8 mouse cellular contexts compared by ENCODE assay signal in the genomic region with DNA sequence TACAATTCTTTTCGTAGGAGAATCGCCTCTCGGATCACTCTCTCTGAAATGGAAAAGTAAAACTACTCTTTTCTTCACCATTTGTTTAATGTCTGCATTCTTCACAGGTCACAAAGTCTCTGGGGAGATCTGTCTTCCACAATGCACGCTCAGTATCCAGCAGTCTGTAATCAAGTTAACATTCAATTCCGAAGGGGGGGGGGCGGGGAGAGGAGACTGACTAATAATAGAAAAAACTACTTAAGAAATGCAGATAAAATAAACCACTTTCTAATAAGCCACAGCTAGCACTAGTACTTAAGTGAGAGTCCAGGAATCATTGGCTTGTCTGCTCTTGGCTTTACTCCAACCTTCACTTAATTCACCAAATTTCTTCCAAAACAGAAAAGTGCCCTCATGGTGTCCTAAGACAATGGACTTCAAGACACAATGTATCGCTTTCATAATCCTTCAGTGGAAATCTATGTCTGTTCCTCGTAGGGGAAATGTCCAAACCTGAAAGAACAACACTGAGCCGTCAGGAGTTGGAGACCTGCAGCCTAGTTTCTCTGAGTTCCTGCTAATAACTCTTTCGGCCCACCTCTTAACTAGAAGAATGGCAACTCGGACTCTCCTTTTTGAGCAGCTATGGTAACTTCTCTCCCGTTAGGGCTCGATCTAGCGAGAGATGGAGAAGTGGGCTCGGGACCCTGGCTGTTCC. TPM values are rescaled to one million over a fixed set of nuclear protein-coding genes. Genes with fewer than 3 reads are reported as not detected.
DNase-seq lines count a peak whose midpoint lies in the region; ATAC-seq and TF ChIP-seq lines count a peak whose summit lies in the region.

No protein-coding gene starts in this region.

- peak overlapping the region; percentile 91 for H3K27ac ChIP-seq in heart, embryonic 11.5 days (ENCODE audit: low read depth, low read length)
- peak overlapping the region; percentile 87 for H3K27ac ChIP-seq in forebrain, embryonic 11.5 days (ENCODE audit: low read depth, low read length)
- peak overlapping the region; percentile 64 for H3K27ac ChIP-seq in liver, embryonic 14.5 days

- H3K4me1 ChIP-seq in heart, embryonic 11.5 days (ENCODE audit: control insufficient read depth, insufficient read depth, low read length), result peaks cover 5% of the 10 kb centered on the region; the same call in 1 of the 2 replicates
- H3K4me1 ChIP-seq in E14TG2a.4 (replicated peaks; ENCODE audit: low read depth, low read length), result peaks cover 19% of the 10 kb centered on the region
- 0 out of 2 replicates have a peak, but pooled peaks cover 2% of the 10 kb centered on the region for H3K4me1 ChIP-seq in forebrain, embryonic 11.5 days (replicated peaks; ENCODE audit: control insufficient read depth, insufficient read depth, low read length)
- H3K4me1 ChIP-seq in liver, embryonic 14.5 days (replicated peaks; ENCODE audit: control insufficient read depth in 2 of 2, insufficient read depth in 2 of 2, low read length in 1 of 2), result peaks cover 16% of the 10 kb centered on the region in 2 experiments

- WGBS in heart, embryonic 11.5 days (ENCODE audit: insufficient replicate concordance), result 10% methylated on average over 15 of the region's 15 CpGs
- 19% methylated on average over 15 of the region's 15 CpGs for WGBS in forebrain, embryonic 11.5 days
- WGBS in liver, embryonic 14.5 days (ENCODE audit: insufficient replicate concordance), result 14% methylated on average over 15 of the region's 15 CpGs

- H3K27me3 ChIP-seq in heart, embryonic 11.5 days (ENCODE audit: control insufficient read depth, insufficient read depth, low read length), result no peaks in the 10 kb centered on the region
- H3K27me3 ChIP-seq in E14TG2a.4 (ENCODE audit: insufficient read depth, low read length), result no peaks in the 10 kb centered on the region
- H3K27me3 ChIP-seq in forebrain, embryonic 11.5 days (ENCODE audit: control insufficient read depth, insufficient read depth, low read length), result no peaks in the 10 kb centered on the region
- no peaks in the 10 kb centered on the region for H3K27me3 ChIP-seq in liver, embryonic 14.5 days (ENCODE audit: control insufficient read depth, insufficient read depth, low read length)

- no peak for TF ChIP-seq EP300 in liver, embryonic 14.5 days (IDR thresholded peaks at IDR 0.05; ENCODE audit: low read depth)

- no peaks in the 10 kb centered on the region for H3K36me3 ChIP-seq in heart, embryonic 11.5 days (ENCODE audit: control insufficient read depth, insufficient read depth, low read length)
- H3K36me3 ChIP-seq in E14TG2a.4 (ENCODE audit: insufficient read depth, low read length), result peaks cover 12% of the 10 kb centered on the region
- no peaks in the 10 kb centered on the region; the same call in 1 of the 2 replicates for H3K36me3 ChIP-seq in forebrain, embryonic 11.5 days (ENCODE audit: control insufficient read depth, insufficient read depth, low read length)
- no peaks in the 10 kb centered on the region; the same call in none of the 2 replicates for H3K36me3 ChIP-seq in liver, embryonic 14.5 days (replicated peaks; ENCODE audit: control insufficient read depth, insufficient read depth, low read depth)

- no peak for TF ChIP-seq CTCF in E14TG2a.4 (conservative IDR thresholded peaks at IDR 0.05; ENCODE audit: low read length)
- TF ChIP-seq CTCF in liver, embryonic 14.5 days (IDR thresholded peaks at IDR 0.05; ENCODE audit: low read depth), result no peak

- peak overlapping the region; percentile 90 for H3K9ac ChIP-seq in heart, embryonic 11.5 days (ENCODE audit: low read depth, low read length)
- H3K9ac ChIP-seq in forebrain, embryonic 11.5 days (ENCODE audit: low read length), result peak overlapping the region; percentile 92
- peak overlapping the region; percentile 95 for H3K9ac ChIP-seq in liver, embryonic 14.5 days (replicated peaks)

- peak overlapping the region; percentile 62 for H3K4me3 ChIP-seq in heart, embryonic 11.5 days (ENCODE audit: low read depth, low read length)
- peak overlapping the region; percentile 88 for H3K4me3 ChIP-seq in E14TG2a.4 (replicated peaks; ENCODE audit: low read length)
- peak overlapping the region; percentile 72 for H3K4me3 ChIP-seq in forebrain, embryonic 11.5 days (ENCODE audit: low read depth, low read length)
- H3K4me3 ChIP-seq in liver, embryonic 14.5 days (ENCODE audit: insufficient read depth in 1 of 2, low read depth in 2 of 2, low read length in 2 of 2), result peak overlapping the region; percentile 65 to 83

- no peak for ATAC-seq in heart, embryonic 11.5 days (replicated peaks; ENCODE audit: insufficient number of reproducible peaks, low FRiP score, low TSS enrichment)
- no peak; the same call in 1 of the 2 replicates for ATAC-seq in forebrain, embryonic 11.5 days (replicated peaks; ENCODE audit: low FRiP score)
- ATAC-seq in liver, embryonic 14.5 days (ENCODE audit: insufficient read depth), result no peak

- intact Hi-C loops in heart, postnatal 25 days (cut with DNase I), result loop anchor here (1.0 to 5.0 kb wide), 2 partner anchors 70 to 265 kb away; a partner anchor contains a TSS

- H3K4me2 ChIP-seq in heart, embryonic 11.5 days, result peak overlapping the region; percentile 71
- peak overlapping the region; percentile 68 for H3K4me2 ChIP-seq in forebrain, embryonic 11.5 days (ENCODE audit: low read depth, low read length, severe bottlenecking)
- peak overlapping the region; percentile 92 for H3K4me2 ChIP-seq in liver, embryonic 14.5 days (ENCODE audit: low read depth)

- DNase-seq in heart, postnatal 25 days (ENCODE audit: low spot score), result no peak
- no peak for DNase-seq in forebrain, embryonic 11.5 days (ENCODE audit: low spot score)
- peak in 1 of 3 experiments; percentile 22 for DNase-seq in liver, embryonic 14.5 days (ENCODE audit: low read depth in 3 of 3, low spot score in 3 of 3)
- DNase-seq in T-cell, adult 2 months (ENCODE audit: low spot score), result no peak
- DNase-seq in ovary, postnatal 36 days (ENCODE audit: low spot score), result no peak
- DNase-seq in layer of hippocampus, postnatal 36 days, result no peak

- H3K9me3 ChIP-seq in heart, embryonic 11.5 days (replicated peaks; ENCODE audit: control insufficient read depth, low read length), result no peaks in the 10 kb centered on the region
- peaks cover 19% of the 10 kb centered on the region for H3K9me3 ChIP-seq in E14TG2a.4 (ENCODE audit: low read length)
- no peaks in the 10 kb centered on the region for H3K9me3 ChIP-seq in forebrain, embryonic 11.5 days (ENCODE audit: control insufficient read depth, low read length)
- H3K9me3 ChIP-seq in liver, embryonic 14.5 days (ENCODE audit: control insufficient read depth, low read length), result no peaks in the 10 kb centered on the region

RNA-seq across cellular contexts. Expression of a gene that starts 0.8 kb away (rescaled TPM):
- polyA plus RNA-seq in heart, embryonic 11.5 days (2014; fragmentation: Nextera tagmentation; extraction: Ambion mirVana), result 28.0 and 38.1 TPM in 2 replicates
- 10 to 100 TPM; 17.4 to 19.8 TPM for total RNA-seq in heart, postnatal 25 days (2021)
- polyA plus RNA-seq in forebrain, embryonic 11.5 days (2014; fragmentation: Nextera tagmentation; extraction: Ambion mirVana), result 34.1 and 34.2 TPM in 2 replicates
- polyA plus RNA-seq in liver, embryonic 14.5 days (2012; rRNA removed), result 3.6 and 5.1 TPM in 2 replicates
- polyA plus RNA-seq in liver, embryonic 14.5 days (2014; fragmentation: Nextera tagmentation; extraction: Ambion mirVana), result 12.3 and 13.4 TPM in 2 replicates
- total RNA-seq in layer of hippocampus, postnatal 36 days (2021), result 10 to 100 TPM; 14.0 to 17.4 TPM
